Mouse (Mus musculus) limb, embryonic 14.5 days (tissue): ENCODE data around the gene Ehd2. TPM values are rescaled to one million over a fixed set of nuclear protein-coding genes. Genes with fewer than 3 reads are reported as not detected.

Experiments
- ATAC-seq: fragments of 200-750 bp; cut with Nextera tagmentation; 2 replicates; pipeline ENCODE4 v1.8.0; 2017; ENCODE audit warnings: low read depth, moderate number of reproducible peaks, moderate TSS enrichment; ENCODE audit not compliant: low FRiP score
- DNase-seq: peaks from one replicate; pipeline ENCODE4 v3.0.0-alpha.2; 2015; ENCODE audit warnings: low spot score
- H3K27ac ChIP-seq: fragments of 300-500 bp; sonication (generic); replicated peaks from 2 replicates; pipeline ENCODE4 v1.5.1; 2014; ENCODE audit warnings: low read depth, mild to moderate bottlenecking, low read length, moderate library complexity, mixed read lengths
- H3K27me3 ChIP-seq: fragments of 300-500 bp; sonication (generic); 2 replicates; pipeline ENCODE4 v1.6.1; 2014; ENCODE audit warnings: low read length, mixed read lengths; ENCODE audit not compliant: control insufficient read depth, insufficient read depth
- H3K36me3 ChIP-seq: fragments of 300-500 bp; sonication (generic); 2 replicates; pipeline ENCODE4 v1.6.1; 2014; ENCODE audit warnings: mild to moderate bottlenecking, low read length, moderate library complexity, mixed read lengths; ENCODE audit not compliant: control insufficient read depth, insufficient read depth
- H3K4me1 ChIP-seq: fragments of 300-500 bp; sonication (generic); 2 replicates; pipeline ENCODE4 v1.6.1; 2014; ENCODE audit warnings: antibody characterized with exemption, low read length, mixed read lengths; ENCODE audit not compliant: control insufficient read depth, insufficient read depth
- H3K4me2 ChIP-seq: fragments of 300-500 bp; sonication (generic); replicated peaks from 2 replicates; pipeline ENCODE4 v1.6.1; 2014; ENCODE audit warnings: low read depth, mild to moderate bottlenecking, low read length, moderate library complexity; ENCODE audit not compliant: severe bottlenecking
- H3K4me3 ChIP-seq: fragments of 300-500 bp; sonication (generic); replicated peaks from 2 replicates; pipeline ENCODE4 v1.5.1; 2014; ENCODE audit warnings: low read length
- H3K9ac ChIP-seq: fragments of 300-500 bp; sonication (generic); 2 replicates; pipeline ENCODE4 v1.6.1; 2014; ENCODE audit warnings: mild to moderate bottlenecking, low read depth, low read length, moderate library complexity; ENCODE audit not compliant: severe bottlenecking
- H3K9me3 ChIP-seq: fragments of 300-500 bp; sonication (generic); 2 replicates; pipeline ENCODE4 v1.6.1; 2016; ENCODE audit warnings: low read length; ENCODE audit not compliant: control insufficient read depth
- POLR2A ChIP-seq: fragments of 200-500 bp; IDR thresholded peaks from 2 replicates; pipeline ENCODE4 v1.8.0; 2012; ENCODE audit warnings: inconsistent platforms, mild to moderate bottlenecking, moderate library complexity, borderline replicate concordance; ENCODE audit not compliant: insufficient read depth, insufficient read length; ENCODE audit errors: extremely low read depth
- WGBS: fragments of 180-500 bp; shearing (Covaris S2); extraction: QIAGEN DNeasy Blood & Tissue Kit; methylation state at CpG from one replicate; pipeline ENCODE4 v1.1.7; 2014; 5-methylcytosine and 5-hydroxymethylcytosine counted together
- polyA plus RNA-seq, 2 experiments: library from polyadenylated mRNA; depleted of rRNA in 1 of 2; stranded (reverse) in 1 of 2; unstranded in 1 of 2; fragments of >200 nt; fragmentation: Nextera tagmentation in 1 of 2; extraction: Ambion mirVana in 1 of 2; gene quantifications; 2 replicates each; pipeline versions ENCODE4 v1.2.1 to v1.2.3; 2012 to 2014

The Ehd2 gene
- polyA plus RNA-seq, 2 experiments, result 47.6 to 49.3 TPM

- WGBS, result 68% methylated on average over 8 of the region's 8 CpGs
- Histone ChIP-seq H3K4me1 (no peaks in the 10 kb centered on the region), H3K36me3 (no peaks in the 10 kb centered on the region), H3K9me3 (no peaks in the 10 kb centered on the region), H3K4me2 (no peak overlapping the region), H3K4me3 (no peak overlapping the region), H3K27me3 (no peaks in the 10 kb centered on the region), H3K9ac (no peak overlapping the region), H3K27ac (no peak overlapping the region)
- DNase-seq, result no peak
- no peak for ATAC-seq
- TF ChIP-seq POLR2A, result no peak
These were observed 59.3 kb downstream of the Ehd2 start for GRCm38 (mm10) chr7:15907971-15908590.

DNA sequence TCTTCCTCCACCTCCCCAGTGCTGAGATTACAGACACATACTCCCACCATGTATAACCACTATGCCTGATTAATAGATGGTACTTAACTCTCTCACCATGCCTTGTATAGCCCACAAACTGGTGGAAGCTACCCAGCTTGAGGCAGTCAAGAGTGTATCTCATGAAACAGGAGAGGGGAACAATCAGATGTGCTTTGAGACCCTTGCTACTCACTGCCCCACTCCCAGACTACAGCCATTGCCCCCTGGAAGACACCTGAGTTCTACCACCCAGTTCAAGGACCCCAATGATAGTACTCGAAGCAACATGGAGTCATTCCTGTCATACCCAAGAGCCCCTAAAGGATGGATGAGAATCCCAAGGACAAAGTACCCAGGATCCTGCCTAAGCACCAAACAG is 60.8 kb downstream of the Ehd2 start:
- DNase-seq (no peak), ATAC-seq (no peak)
- no peaks in the 10 kb centered on the region for H3K36me3 ChIP-seq
- no peak overlapping the region for H3K4me2 ChIP-seq
- H3K27me3 ChIP-seq, result no peaks in the 10 kb centered on the region
- H3K4me1 ChIP-seq, result no peaks in the 10 kb centered on the region
- H3K4me3 ChIP-seq, result no peak overlapping the region
- no peak for TF ChIP-seq POLR2A
- 89% methylated on average over 1 of the region's 1 CpGs for WGBS
- no peak overlapping the region for H3K27ac ChIP-seq
- no peak overlapping the region for H3K9ac ChIP-seq
- no peaks in the 10 kb centered on the region for H3K9me3 ChIP-seq

DNA sequence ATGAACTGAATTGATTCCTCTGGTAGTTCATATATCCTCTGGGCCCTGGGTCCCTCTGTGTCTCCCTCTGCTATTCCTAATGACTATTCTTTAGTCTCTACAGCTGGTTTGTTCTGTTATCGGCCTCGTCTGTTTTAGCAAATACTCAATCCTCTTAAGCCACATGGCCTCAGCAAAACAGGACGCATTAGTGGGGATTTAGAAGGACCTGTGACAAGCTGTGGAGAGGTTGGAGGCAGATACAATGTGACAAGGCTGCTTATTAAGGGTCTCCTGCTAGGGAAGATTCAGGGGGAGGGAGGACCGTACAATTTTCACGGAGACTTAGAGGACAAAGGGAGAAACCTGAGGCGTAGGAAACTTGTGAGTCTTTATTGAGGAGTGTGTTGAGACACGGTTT is 61.5 kb downstream of the Ehd2 start:
- no peaks in the 10 kb centered on the region for H3K4me1 ChIP-seq
- WGBS, result 83% methylated on average over 7 of the region's 7 CpGs
- ATAC-seq, result no peak

GRCm38 (mm10) chr7:15901366-15902048 is 65.9 kb downstream of the Ehd2 start:
- no peak for TF ChIP-seq POLR2A
- Histone ChIP-seq H3K4me1 (no peaks in the 10 kb centered on the region), H3K9me3 (no peaks in the 10 kb centered on the region), H3K27ac (no peak overlapping the region), H3K4me3 (no peak overlapping the region), H3K4me2 (no peak overlapping the region), H3K9ac (no peak overlapping the region), H3K36me3 (no peaks in the 10 kb centered on the region), H3K27me3 (no peaks in the 10 kb centered on the region)
- 82% methylated on average over 9 of the region's 9 CpGs for WGBS
- no peak for DNase-seq
- no peak for ATAC-seq

More for the DNA sequence above, 61.5 kb downstream of the Ehd2 start:
- Histone ChIP-seq H3K36me3 (no peaks in the 10 kb centered on the region), H3K4me2 (no peak overlapping the region), H3K27me3 (no peaks in the 10 kb centered on the region), H3K27ac (no peak overlapping the region), H3K9me3 (no peaks in the 10 kb centered on the region), H3K9ac (no peak overlapping the region), H3K4me3 (no peak overlapping the region)
- DNase-seq, result no peak
- TF ChIP-seq POLR2A, result no peak

Other genes starting within 250 kb of the Ehd2 start
- not detected in 2 replicates for gene Obox5, start 217.4 kb downstream of the Ehd2 start, polyA plus RNA-seq (2012; rRNA removed)
- gene Obox5, start 217.4 kb downstream of the Ehd2 start, polyA plus RNA-seq (2014; fragmentation: Nextera tagmentation; extraction: Ambion mirVana), result not detected in 2 replicates
- not detected in 2 replicates for gene Obox6, start 127.9 kb downstream of the Ehd2 start, polyA plus RNA-seq (2012; rRNA removed)
- gene Obox6, start 127.9 kb downstream of the Ehd2 start, polyA plus RNA-seq (2014; fragmentation: Nextera tagmentation; extraction: Ambion mirVana), result not detected in 2 replicates
- gene Crx, start 87.6 kb downstream of the Ehd2 start, polyA plus RNA-seq (2012; rRNA removed), result not detected in 2 replicates
- gene Crx, start 87.6 kb downstream of the Ehd2 start, polyA plus RNA-seq (2014; fragmentation: Nextera tagmentation; extraction: Ambion mirVana), result not detected in 2 replicates
- gene Crxos, start 85.0 kb downstream of the Ehd2 start, polyA plus RNA-seq (2012; rRNA removed), result not detected in 2 replicates
- gene Crxos, start 85.0 kb downstream of the Ehd2 start, polyA plus RNA-seq (2014; fragmentation: Nextera tagmentation; extraction: Ambion mirVana), result not detected in 2 replicates
- gene Selenow, start 45.2 kb downstream of the Ehd2 start, polyA plus RNA-seq (2012; rRNA removed), result 582 and 588 TPM in 2 replicates
- gene Selenow, start 45.2 kb downstream of the Ehd2 start, polyA plus RNA-seq (2014; fragmentation: Nextera tagmentation; extraction: Ambion mirVana), result 1,065 and 1,091 TPM in 2 replicates
- gene Nop53, start 21.5 kb downstream of the Ehd2 start, polyA plus RNA-seq (2012; rRNA removed), result 176 and 181 TPM in 2 replicates
- 192 and 210 TPM in 2 replicates for gene Nop53, start 21.5 kb downstream of the Ehd2 start, polyA plus RNA-seq (2014; fragmentation: Nextera tagmentation; extraction: Ambion mirVana)
- 20.1 and 26.6 TPM in 2 replicates for gene Bicra, start 80.4 kb upstream of the Ehd2 start, polyA plus RNA-seq (2012; rRNA removed)
- 8.6 and 10.1 TPM in 2 replicates for gene Bicra, start 80.4 kb upstream of the Ehd2 start, polyA plus RNA-seq (2014; fragmentation: Nextera tagmentation; extraction: Ambion mirVana)
- 0.26 and 0.35 TPM in 2 replicates for gene Zfp541, start 94.2 kb upstream of the Ehd2 start, polyA plus RNA-seq (2012; rRNA removed)
- 0.17 TPM in 1 of 2 replicates, not detected in the other for gene Zfp541, start 94.2 kb upstream of the Ehd2 start, polyA plus RNA-seq (2014; fragmentation: Nextera tagmentation; extraction: Ambion mirVana)
- gene Napa, start 130.9 kb upstream of the Ehd2 start, polyA plus RNA-seq (2012; rRNA removed), result 212 and 247 TPM in 2 replicates
- 206 and 217 TPM in 2 replicates for gene Napa, start 130.9 kb upstream of the Ehd2 start, polyA plus RNA-seq (2014; fragmentation: Nextera tagmentation; extraction: Ambion mirVana)
- gene Kptn, start 152.3 kb upstream of the Ehd2 start, polyA plus RNA-seq (2012; rRNA removed), result 38.0 and 43.1 TPM in 2 replicates
- gene Kptn, start 152.3 kb upstream of the Ehd2 start, polyA plus RNA-seq (2014; fragmentation: Nextera tagmentation; extraction: Ambion mirVana), result 28.6 and 33.5 TPM in 2 replicates
- 7.3 and 9.8 TPM in 2 replicates for gene Slc8a2, start 162.3 kb upstream of the Ehd2 start, polyA plus RNA-seq (2012; rRNA removed)
- 0.23 and 0.28 TPM in 2 replicates for gene Slc8a2, start 162.3 kb upstream of the Ehd2 start, polyA plus RNA-seq (2014; fragmentation: Nextera tagmentation; extraction: Ambion mirVana)
- gene Meis3, start 207.5 kb upstream of the Ehd2 start, polyA plus RNA-seq (2012; rRNA removed), result 29.3 and 34.2 TPM in 2 replicates
- gene Meis3, start 207.5 kb upstream of the Ehd2 start, polyA plus RNA-seq (2014; fragmentation: Nextera tagmentation; extraction: Ambion mirVana), result 15.1 and 16.2 TPM in 2 replicates